Mouse (Mus musculus): ENCODE data around the gene Jak1. TPM values are rescaled to one million over a fixed set of nuclear protein-coding genes. Genes with fewer than 3 reads are reported as not detected.

The Jak1 gene
- polyA plus RNA-seq, 1 experiment: 258 TPM

DNA sequence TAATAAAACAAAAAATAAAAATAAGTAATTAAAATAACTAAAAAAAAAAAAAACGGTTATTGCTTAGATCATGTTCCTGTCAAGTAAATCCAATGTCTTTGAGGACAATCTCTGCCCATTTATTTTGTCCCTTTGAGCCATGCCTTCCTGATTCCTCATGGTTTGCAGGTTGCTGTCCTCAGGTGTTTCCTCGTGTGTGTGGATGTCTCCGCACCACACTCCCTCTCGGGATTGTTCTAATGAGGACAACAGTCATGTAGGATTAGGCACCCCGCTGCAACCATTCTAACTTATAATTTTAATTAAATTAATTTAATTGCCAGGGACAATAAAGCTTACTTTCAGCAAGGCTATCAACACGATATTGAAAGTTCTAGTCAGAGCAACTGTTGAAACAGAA lies 21.5 kb upstream of the Jak1 start:
- TF ChIP-seq GATA1 (IDR thresholded peaks at IDR 0.05; ENCODE audit: low read length): no peak

DNA sequence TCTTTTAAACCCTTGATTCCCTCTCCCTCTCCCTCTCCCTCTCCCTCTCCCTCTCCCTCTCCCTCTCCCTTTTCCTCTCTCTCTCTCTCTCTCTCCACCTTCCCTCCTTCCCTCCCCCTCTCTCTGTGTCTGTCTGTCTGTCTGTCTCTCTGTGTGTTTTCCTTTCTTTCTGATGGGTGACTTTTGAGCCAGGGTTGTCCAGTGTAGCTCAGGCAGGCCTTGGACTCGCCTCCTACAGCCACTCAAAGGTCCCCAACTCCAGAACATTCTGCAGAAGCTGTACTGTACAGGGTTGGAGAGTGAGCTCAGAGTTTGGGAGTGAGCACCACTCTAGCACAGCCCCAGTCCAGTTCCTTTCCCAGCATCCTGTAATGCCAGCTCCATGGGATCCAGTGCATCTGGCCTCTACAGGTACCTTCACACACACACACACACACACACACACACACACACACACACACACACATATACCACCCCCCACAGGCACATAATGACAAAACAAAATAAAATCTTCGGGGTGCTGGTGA lies 20.9 kb upstream of the Jak1 start:
- no peak for TF ChIP-seq GATA1 (IDR thresholded peaks at IDR 0.05; ENCODE audit: low read length)

DNA sequence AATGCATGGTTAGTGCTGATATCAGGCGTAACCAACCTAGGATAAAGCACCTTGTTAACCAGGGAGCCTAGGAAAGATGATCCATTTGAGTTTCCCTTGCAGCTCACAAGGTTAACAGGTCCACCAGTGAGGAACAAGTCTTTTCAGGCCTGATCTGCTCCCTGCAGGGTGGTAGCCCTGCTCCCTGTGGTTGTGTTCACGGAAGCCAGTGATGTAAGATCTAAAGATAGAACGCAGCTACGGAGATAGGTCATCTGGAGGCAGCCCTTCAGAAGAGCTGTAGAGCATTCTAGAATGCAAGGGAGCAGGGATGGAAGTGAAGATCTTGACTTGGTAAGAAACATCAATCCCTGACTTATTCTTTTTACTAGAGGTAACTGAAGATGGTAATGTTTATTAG lies 18.9 kb upstream of the Jak1 start:
- TF ChIP-seq GATA1 (IDR thresholded peaks at IDR 0.05; ENCODE audit: low read length): no peak

DNA sequence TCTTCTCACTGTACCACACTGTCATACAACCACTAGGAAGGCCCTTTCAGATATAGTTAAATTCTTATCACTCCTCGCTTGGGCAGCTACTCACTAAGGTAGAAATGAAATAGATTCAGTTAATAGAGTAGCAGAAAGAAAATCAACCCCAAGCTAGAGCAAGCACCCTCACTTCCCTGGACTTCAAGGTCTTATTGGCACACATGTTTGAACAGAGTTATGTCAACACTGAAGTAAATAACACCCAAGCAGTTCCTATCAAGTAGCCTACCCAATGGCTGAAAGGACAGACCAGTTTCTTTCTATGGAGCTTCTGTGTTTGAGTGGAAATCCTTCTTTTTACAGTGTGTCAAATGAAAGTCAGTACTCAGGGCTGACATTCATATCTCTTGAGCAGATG lies 17.2 kb upstream of the Jak1 start:
- no peak for TF ChIP-seq GATA1 (IDR thresholded peaks at IDR 0.05; ENCODE audit: low read length)

DNA sequence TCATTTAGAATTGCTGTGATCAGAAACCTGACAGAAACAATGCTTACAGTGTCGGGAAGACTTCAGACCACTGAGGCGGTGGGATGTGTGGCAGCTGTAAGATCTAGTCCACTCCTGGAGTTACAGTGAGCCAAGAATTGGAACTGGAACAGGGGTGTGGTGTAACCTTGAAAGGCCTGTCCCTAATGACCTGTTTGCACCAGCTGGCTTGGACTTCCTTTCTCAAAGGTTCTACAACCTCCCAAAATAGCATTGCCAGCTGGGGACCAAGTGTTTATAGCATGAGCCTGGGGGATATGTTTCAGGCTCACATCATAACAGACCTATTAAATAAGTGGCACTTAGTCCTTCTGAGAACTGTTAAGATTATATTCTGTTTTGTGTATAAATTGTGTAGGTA lies 15.0 kb upstream of the Jak1 start:
- TF ChIP-seq GATA1 (IDR thresholded peaks at IDR 0.05; ENCODE audit: low read length): no peak

DNA sequence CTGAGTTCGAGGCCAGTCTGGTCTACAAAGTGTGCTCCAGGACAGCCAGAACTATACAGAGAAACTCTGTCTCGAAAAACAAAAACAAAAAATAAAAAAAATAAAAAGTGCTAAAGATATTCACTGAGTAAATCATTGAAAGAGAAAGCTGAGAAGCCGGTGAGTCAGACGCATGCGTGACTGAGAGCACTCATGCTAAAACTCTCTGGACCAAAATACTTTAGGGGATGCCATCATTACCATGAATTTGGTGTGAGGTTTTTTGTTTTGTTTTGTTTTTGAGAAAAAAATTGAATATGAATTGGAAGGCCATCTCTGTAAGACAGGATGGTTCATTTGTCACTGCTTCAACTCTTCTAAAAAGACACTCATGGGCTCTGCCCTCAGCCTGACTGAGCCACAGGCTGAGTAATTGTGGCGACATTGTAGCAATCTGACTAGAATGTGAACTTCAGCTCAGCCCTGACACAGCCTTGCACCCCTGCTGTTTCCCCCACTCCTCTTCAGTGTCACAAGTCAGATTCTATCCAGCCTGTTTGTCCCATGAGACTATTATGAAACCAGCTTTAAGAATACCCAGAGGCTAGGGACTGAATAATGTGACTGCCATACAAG lies 11.5 kb upstream of the Jak1 start:
- no peak for TF ChIP-seq GATA1 (IDR thresholded peaks at IDR 0.05; ENCODE audit: low read length)

DNA sequence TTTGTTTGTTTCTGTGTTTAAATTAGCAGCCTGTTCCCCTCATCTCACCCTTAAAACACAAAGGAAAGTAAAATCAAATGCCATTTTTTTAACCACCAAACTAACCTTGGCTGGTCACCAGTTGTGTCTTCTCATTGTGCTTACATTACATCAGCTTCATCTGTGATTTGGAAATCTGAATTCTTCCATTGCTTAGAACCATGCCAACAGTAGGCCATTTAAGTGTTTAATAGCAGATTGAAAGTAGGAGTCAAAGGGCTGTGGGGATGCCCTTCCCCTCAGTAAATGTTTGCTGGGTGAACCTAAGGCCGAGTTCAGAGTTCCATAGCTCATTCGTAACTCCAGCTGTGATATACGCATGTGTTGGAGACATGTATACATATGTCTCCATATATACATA lies 10.8 kb upstream of the Jak1 start:
- no peak for TF ChIP-seq GATA1 (IDR thresholded peaks at IDR 0.05; ENCODE audit: low read length)

DNA sequence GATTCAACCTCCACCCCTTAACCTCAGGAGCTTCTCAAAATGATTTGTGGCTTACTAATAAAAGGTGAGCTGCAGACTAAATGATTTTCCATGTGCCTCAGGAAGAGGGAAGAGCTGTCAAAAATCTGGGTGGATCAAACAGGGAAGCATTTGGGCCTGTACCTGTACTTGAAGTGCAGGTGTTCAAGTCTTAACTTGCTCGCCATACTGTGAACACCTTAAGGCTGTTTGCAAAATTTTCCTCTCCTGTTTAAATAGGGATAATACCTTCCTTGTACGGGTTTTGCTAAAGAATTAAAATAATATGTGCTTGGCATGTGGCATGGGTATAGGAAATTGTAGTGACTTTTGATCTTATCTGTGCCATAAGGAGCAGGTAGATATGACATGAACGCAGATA lies 5.7 kb upstream of the Jak1 start:
- no peak for TF ChIP-seq GATA1 (IDR thresholded peaks at IDR 0.05; ENCODE audit: low read length)

DNA sequence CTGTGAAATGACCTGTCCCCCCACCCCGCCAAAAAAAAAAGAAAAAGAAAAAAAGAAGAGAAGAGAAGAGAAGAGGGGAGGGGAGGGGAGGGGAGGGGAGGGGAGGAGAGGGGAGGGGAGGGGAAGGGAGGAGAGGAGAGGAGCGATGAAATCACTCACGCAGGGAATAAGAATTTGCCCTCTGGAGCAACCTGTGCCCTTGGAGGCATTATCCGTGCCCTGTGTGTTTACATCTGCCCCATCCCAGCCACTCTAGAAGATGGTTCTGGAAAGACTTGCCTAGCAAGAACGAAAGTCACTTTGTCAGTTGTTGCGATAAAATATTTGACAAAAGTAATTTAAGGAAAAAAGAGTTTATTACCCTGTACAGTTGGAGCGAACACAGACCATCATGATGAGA lies 441 bp upstream of the Jak1 start:
- TF ChIP-seq GATA1 (IDR thresholded peaks at IDR 0.05; ENCODE audit: low read length): no peak

DNA sequence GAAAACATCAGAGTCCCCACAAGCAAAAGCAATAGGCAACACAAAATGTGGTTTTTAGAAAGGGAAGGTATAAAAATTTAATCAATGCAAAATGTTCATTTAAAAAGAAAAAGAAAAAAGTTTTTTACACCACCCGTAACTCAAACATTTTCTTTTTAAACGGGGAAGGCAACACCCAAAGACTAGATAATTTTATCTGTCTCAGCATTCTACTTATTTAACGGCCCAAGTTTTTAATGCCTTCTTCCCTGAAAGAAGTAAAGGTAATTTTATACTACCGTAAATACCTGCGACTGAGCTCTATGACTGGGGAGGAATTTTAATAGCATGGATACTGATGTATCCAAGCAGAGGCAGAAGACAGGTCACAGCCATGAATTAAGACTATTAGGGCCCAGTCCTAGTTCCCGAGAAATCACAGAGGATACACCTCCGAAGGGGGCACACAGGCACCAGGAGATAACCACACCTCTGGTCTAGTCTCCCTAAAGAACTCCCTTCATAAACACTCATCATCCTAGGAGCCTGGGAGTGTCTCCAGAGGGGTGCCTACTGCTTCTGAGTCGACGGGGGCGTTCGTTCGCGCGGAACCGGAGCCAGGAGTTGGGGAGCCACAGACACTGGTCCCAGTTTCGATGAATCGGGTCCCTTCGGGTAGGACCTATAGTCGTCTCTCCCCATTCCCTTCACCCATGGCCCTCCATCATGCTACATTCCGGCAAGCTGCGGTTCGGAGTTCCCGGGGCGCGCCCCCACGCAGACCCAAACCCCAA lies 928 bp downstream of the Jak1 start:
- TF ChIP-seq GATA1 (IDR thresholded peaks at IDR 0.05; ENCODE audit: low read length): no peak

DNA sequence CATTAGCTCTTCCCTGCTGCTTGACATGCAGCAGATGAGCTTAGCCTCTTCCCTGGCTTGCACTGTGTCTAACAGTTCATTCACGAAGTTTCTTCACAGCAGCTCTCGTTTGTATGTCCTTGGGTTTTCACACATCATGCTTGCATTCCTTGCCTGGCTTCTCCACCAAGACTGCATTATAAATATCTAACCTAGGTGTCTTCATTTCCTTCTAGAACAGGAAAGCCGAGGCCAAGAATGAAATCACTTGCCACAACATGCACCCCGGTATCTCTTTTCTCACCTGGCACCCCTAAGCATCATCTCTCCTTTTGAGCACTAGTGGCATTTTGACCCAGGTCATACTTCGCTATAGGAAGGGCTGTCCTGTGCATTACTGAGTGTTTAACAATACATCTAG lies 3.5 kb downstream of the Jak1 start:
- no peak for TF ChIP-seq GATA1 (IDR thresholded peaks at IDR 0.05; ENCODE audit: low read length)

DNA sequence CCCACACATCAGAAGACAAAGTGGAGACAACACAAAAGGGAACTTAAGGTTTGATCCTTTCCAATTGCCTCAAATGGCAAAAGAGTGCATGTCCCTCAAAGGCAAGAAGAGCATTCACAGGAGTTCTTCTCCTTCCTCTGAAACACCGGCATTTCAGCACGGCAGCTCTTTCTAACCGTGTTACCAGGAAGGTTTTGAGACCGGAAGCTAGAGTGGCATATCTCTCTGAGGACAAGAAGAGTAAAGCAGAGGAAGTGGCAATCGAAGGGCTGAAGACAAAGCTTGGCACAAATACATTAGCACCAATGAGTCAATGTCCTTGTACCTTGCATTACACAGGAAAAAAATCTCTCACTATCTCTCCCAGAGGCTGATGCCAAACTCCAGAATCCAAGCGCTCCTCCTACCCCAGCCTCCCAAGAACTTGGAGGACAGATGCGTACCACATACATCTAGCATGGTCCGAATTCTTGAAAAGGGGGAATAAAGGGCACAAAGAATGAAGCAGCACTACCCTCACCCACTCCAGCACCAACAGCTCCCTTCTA lies 4.3 kb downstream of the Jak1 start:
- TF ChIP-seq GATA1 (IDR thresholded peaks at IDR 0.05; ENCODE audit: low read length): no peak

DNA sequence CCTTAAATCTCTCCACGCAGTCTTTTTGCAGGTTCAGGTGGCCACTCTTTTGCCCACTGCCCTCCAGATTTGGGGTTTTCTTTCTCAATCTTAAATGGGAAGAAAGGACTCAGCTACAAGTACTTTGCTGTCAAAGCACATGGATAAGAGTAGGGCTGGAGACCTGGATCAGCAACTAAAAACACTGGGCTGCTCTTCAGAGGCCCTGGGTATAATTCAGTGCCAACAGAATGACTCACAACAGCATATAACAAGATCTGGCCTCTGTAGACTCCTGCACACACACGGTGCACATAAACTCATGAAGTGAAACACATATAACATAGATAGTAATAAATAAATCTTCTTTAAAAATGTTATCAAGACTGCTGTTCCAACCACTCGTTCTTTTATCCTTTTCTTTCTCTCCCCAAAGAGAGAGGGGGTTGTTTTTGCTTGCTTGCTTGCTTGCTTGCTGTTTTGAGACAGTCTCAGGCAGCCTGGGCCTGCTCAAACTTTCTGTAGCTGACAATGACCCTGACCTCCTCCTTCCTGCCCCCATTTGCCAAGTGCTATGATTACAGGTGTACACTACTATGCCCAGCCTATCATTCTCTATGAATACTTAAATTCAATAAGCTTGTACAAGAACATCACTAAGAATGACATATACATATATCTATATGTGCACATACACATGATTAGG lies 8.4 kb downstream of the Jak1 start:
- TF ChIP-seq GATA1 (IDR thresholded peaks at IDR 0.05; ENCODE audit: low read length): no peak

DNA sequence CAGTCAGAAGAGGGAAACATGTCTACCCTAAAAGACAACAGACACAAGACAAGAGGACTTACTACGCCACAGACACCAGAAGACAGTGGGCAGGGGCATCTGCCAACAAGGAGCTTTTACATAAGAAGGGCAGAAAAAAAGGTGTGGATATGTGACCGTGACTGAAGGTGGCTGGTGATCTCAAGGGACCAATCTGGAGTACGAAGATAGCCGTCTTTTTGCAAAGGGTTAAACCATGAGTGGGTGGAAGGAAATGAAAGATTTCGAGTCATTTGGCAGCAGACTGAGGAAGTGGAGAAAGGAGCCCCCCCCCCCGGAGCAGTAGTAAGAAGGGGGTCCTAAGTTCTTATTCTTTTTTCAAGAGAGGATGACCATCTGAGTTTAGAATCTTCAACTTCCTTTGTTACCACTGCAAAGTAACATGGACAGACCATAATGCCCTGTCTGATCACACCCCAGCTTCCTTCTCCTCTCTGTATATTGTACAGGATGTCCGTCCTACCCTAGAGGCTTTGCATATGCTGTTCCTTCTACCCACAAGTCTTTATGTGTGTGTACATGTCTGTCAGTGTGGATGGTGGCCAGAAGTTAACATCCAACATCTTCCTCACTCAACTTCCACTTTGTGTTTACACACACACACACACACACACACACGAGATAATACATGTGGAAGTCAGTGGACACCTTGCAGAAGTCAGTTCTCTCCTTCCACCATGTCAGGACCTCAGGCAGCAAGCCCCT lies 10.3 kb downstream of the Jak1 start:
- no peak for TF ChIP-seq GATA1 (IDR thresholded peaks at IDR 0.05; ENCODE audit: low read length)

DNA sequence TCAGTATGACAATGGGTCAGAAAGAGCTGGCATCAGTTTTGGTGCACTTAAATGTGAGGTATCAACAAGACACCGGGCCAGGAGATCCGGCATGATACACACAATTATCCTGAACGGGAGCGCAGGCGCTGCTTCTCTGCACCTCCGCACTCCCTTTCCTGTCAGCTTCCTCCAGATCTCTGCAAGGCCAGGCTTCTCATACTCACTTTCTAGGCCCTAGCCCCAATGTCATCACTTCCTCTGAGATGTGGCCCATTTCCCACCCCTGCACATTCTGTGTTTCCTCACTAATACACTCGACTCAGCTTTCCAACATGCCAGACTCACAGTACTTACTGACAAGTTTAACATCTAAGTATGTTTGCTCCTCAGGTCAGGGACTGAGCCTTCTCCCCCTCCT lies 11.1 kb downstream of the Jak1 start:
- no peak for TF ChIP-seq GATA1 (IDR thresholded peaks at IDR 0.05; ENCODE audit: low read length)
